Mouse (Mus musculus) midbrain, embryonic 14.5 days (tissue): Measurements from ENCODE around the gene Cntn2. TPM values are rescaled to one million over a fixed set of nuclear protein-coding genes. Genes with fewer than 3 reads are reported as not detected.

Experiments used
- ATAC-seq: fragments of 200-750 bp; cut with Nextera tagmentation; 2 replicates; pipeline ENCODE4 v1.8.0; 2017; ENCODE audit warnings: moderate number of reproducible peaks, moderate library complexity; ENCODE audit not compliant: low FRiP score, low TSS enrichment
- DNase-seq: peaks from one replicate; pipeline ENCODE4 v3.0.0-alpha.2; 2015
- H3K27ac ChIP-seq: fragments of 300-500 bp; sonication (generic); replicated peaks from 2 replicates; pipeline ENCODE4 v1.5.1; 2014; ENCODE audit warnings: mild to moderate bottlenecking, low read depth, low read length, moderate library complexity
- H3K27me3 ChIP-seq: fragments of 300-500 bp; sonication (generic); 2 replicates; pipeline ENCODE4 v1.6.1; 2014; ENCODE audit warnings: low read length, control low read depth, mixed read lengths; ENCODE audit not compliant: control insufficient read depth, insufficient read depth
- H3K36me3 ChIP-seq: fragments of 300-500 bp; sonication (generic); 2 replicates; pipeline ENCODE4 v1.6.1; 2014; ENCODE audit warnings: low read length, control low read depth; ENCODE audit not compliant: control insufficient read depth, insufficient read depth
- H3K4me1 ChIP-seq: fragments of 300-500 bp; sonication (generic); 2 replicates; pipeline ENCODE4 v1.6.1; 2014; ENCODE audit warnings: mild to moderate bottlenecking, antibody characterized with exemption, low read length, control low read depth; ENCODE audit not compliant: control insufficient read depth, insufficient read depth
- H3K4me2 ChIP-seq: fragments of 300-500 bp; sonication (generic); 2 replicates; pipeline ENCODE4 v1.6.1; 2014; ENCODE audit warnings: mild to moderate bottlenecking, low read length, moderate library complexity
- H3K4me3 ChIP-seq: fragments of 300-500 bp; sonication (generic); replicated peaks from 2 replicates; pipeline ENCODE4 v1.5.1; 2014; ENCODE audit warnings: low read depth, low read length
- H3K9ac ChIP-seq: fragments of 300-500 bp; sonication (generic); replicated peaks from 2 replicates; pipeline ENCODE4 v1.6.1; 2014; ENCODE audit warnings: mild to moderate bottlenecking, low read length, moderate library complexity
- H3K9me3 ChIP-seq: fragments of 300-500 bp; sonication (generic); 2 replicates; pipeline ENCODE4 v1.6.1; 2016; ENCODE audit warnings: low read length, control low read depth, mixed read lengths; ENCODE audit not compliant: control insufficient read depth
- WGBS: fragments of 180-500 bp; shearing (Covaris S2); extraction: QIAGEN DNeasy Blood & Tissue Kit; methylation state at CpG from one replicate; pipeline ENCODE4 v1.1.7; 2014; 5-methylcytosine and 5-hydroxymethylcytosine counted together
- polyA plus RNA-seq: library from polyadenylated mRNA; unstranded; fragments of >200 nt; fragmentation: Nextera tagmentation; extraction: Ambion mirVana; gene quantifications from 2 replicates; pipeline ENCODE4 v1.2.1, GENCODE M21; 2014

Cntn2 gene
- 36.9 and 65.3 TPM in 2 replicates for polyA plus RNA-seq

DNA sequence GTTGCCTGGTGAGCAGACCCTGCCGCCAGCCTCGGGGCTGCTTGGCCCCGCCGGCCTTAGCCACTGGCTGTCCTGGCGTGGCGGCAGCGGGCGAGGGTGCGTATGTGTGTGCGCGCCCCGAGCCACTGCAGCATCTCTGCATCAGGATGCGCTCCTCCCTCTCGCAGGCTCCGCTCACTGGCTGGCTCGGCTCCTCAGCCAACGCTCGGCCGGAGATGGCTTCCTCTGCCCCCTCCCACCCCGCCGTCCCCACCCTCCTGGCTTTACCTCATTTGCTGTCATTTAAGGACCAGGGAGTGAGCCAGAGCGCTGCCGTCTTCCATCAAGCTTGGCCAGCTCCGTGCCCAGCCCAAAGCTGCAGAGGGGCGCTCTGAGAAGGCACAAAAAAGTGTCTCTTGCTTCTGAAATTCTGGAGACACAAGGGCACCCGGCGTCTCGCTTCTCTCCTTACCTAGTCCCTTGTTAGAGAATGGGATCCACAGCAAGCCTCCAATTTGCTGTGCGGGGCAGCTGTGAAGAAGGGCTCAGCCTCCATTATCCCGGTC, at the start of gene Cntn2:
TSS of gene Cntn2 (minus strand) at position 495 of the 545 bp plus-strand sequence.
- peak within 1 kb of the TSS; percentile 75 for H3K4me2 ChIP-seq
- H3K36me3 ChIP-seq, result no peaks in the 10 kb centered on the region; the same call in 1 of the 2 replicates
- H3K9ac ChIP-seq, result peak within 1 kb of the TSS; percentile 74
- H3K27me3 ChIP-seq, result no peaks in the 10 kb centered on the region
- peak; percentile 89 for DNase-seq
- ATAC-seq, result peak; percentile 85
- WGBS, result under 1% methylated on average over 30 of the region's 30 CpGs
- H3K9me3 ChIP-seq, result no peaks in the 10 kb centered on the region
- peak within 1 kb of the TSS; percentile 49 for H3K4me3 ChIP-seq
- H3K27ac ChIP-seq, result peak within 1 kb of the TSS; percentile 82
- H3K4me1 ChIP-seq, result peaks cover 33% of the 10 kb centered on the region

- Histone ChIP-seq H3K9ac (no peak overlapping the region), H3K4me3 (no peak overlapping the region), H3K36me3 (peaks cover 20% of the 10 kb centered on the region), H3K27ac (no peak overlapping the region), H3K27me3 (no peaks in the 10 kb centered on the region), H3K4me2 (no peak overlapping the region), H3K4me1 (peaks cover 13% of the 10 kb centered on the region), H3K9me3 (no peaks in the 10 kb centered on the region)
- WGBS, result 86% methylated on average over 5 of the region's 5 CpGs
- DNase-seq, result no peak
- ATAC-seq, result no peak
These were observed 49.1 kb upstream of the Cntn2 start for GRCm38 (mm10) chr1:132592145-132592544.

DNA sequence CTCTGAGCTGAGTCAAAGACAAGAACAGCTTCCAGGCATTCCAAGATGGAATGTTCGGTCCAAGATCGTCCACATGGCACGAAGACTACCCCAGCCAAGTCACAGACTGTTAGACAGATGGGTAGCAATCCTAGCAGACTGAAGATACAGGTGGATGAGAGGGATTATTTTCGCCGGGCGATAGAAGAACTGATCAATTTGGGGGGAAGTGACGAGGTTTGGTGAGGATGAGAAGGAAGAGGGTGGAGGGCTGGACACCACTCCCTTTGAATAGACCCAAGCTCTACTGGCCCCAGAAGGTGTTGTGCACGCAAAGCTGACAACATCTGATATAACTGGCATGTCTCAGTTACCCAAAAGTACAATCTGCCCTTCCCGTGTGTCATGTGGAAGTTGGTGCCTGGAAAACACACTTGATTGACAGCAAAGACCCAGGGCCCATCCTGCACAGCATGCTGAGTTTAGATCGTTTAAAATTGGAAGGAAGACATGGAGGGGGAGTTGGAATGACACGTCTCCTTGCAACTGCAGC, 48.4 kb upstream of the Cntn2 start:
- Histone ChIP-seq H3K9me3 (no peaks in the 10 kb centered on the region), H3K27ac (no peak overlapping the region), H3K4me2 (no peak overlapping the region), H3K4me1 (peaks cover 20% of the 10 kb centered on the region), H3K36me3 (peaks cover 13% of the 10 kb centered on the region), H3K4me3 (no peak overlapping the region), H3K9ac (no peak overlapping the region), H3K27me3 (no peaks in the 10 kb centered on the region)
- ATAC-seq (no peak), DNase-seq (no peak)
- 83% methylated on average over 11 of the region's 11 CpGs for WGBS

- no peak overlapping the region for H3K4me3 ChIP-seq
- no peak for DNase-seq
- no peak overlapping the region for H3K4me2 ChIP-seq
- peaks cover 60% of the 10 kb centered on the region for H3K4me1 ChIP-seq
- 61% methylated on average over 15 of the region's 15 CpGs for WGBS
- H3K27ac ChIP-seq, result peak overlapping the region; percentile 95
- H3K9me3 ChIP-seq, result no peaks in the 10 kb centered on the region
- peaks cover 19% of the 10 kb centered on the region; the same call in 1 of the 2 replicates for H3K36me3 ChIP-seq
- H3K9ac ChIP-seq, result no peak overlapping the region
- H3K27me3 ChIP-seq, result no peaks in the 10 kb centered on the region
- ATAC-seq, result no peak
These were observed 43.7 kb upstream of the Cntn2 start for GRCm38 (mm10) chr1:132586679-132587201.

DNA sequence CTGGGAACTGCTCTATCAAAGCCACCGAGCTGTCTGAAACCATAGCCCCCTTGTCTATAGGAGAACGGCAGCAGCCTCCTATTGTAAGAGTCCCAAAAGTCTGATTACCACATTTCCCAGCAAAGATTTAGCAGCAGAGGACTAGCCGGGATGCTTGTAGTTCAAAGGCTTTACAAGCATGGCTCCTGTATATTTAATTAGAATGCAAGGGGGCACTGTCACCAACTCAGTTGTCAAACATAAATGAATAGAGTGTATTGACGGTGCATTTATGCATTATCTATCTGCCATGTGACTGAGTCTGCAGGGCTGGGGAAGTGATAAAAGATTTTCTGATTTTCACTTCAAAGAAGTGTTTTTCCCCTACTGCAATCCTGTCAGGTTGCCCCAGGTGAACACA, 42.3 kb upstream of the Cntn2 start:
- Histone ChIP-seq H3K4me2 (no peak overlapping the region), H3K27me3 (no peaks in the 10 kb centered on the region), H3K9ac (peak overlapping the region; percentile 12; the same call in 1 of the 2 replicates), H3K27ac (peak overlapping the region; percentile 95), H3K4me1 (peaks cover 72% of the 10 kb centered on the region), H3K9me3 (no peaks in the 10 kb centered on the region), H3K36me3 (peaks cover 20% of the 10 kb centered on the region; the same call in 1 of the 2 replicates), H3K4me3 (no peak overlapping the region)
- ATAC-seq, result peak; percentile 21; the same call in 1 of the 2 replicates
- DNase-seq, result peak; percentile 69
- 6% methylated on average over 4 of the region's 4 CpGs for WGBS

DNA sequence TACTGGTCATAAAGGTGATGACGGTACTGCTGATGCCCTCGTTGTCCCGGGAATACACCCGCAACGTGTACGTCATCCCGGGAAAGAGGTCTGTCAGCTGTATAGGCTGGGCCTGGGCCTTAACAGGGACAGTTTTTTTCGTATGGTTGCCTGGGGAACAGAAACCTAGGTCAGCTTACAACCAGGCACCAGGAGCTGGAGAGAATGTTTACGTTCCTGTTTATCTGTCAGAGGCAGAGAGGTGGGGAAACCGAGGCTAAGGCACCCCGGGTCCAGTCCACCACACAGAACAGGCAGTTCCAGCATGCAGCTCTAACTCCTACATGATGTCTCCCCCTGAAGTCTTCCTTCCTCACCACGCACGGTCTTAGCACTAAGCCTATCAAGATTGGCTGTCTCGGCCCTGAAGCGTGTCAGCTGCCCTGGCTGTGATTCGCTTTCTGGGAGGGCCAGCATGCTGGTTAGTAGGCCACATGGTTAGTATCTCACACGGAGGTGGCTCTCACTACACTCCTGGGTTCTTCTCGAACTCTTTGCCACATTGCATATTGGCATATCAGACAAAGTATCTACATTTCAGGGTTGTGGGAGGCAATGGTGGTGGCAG, 40.0 kb upstream of the Cntn2 start:
- Histone ChIP-seq H3K27me3 (no peaks in the 10 kb centered on the region), H3K36me3 (peaks cover 27% of the 10 kb centered on the region), H3K4me3 (no peak overlapping the region), H3K4me2 (peak overlapping the region; percentile 3; the same call in 1 of the 2 replicates), H3K9ac (peak overlapping the region; percentile 27), H3K9me3 (no peaks in the 10 kb centered on the region), H3K4me1 (peaks cover 81% of the 10 kb centered on the region), H3K27ac (peak overlapping the region; percentile 95)
- 41% methylated on average over 18 of the region's 18 CpGs for WGBS
- peak; percentile 37 for DNase-seq
- no peak for ATAC-seq

DNA sequence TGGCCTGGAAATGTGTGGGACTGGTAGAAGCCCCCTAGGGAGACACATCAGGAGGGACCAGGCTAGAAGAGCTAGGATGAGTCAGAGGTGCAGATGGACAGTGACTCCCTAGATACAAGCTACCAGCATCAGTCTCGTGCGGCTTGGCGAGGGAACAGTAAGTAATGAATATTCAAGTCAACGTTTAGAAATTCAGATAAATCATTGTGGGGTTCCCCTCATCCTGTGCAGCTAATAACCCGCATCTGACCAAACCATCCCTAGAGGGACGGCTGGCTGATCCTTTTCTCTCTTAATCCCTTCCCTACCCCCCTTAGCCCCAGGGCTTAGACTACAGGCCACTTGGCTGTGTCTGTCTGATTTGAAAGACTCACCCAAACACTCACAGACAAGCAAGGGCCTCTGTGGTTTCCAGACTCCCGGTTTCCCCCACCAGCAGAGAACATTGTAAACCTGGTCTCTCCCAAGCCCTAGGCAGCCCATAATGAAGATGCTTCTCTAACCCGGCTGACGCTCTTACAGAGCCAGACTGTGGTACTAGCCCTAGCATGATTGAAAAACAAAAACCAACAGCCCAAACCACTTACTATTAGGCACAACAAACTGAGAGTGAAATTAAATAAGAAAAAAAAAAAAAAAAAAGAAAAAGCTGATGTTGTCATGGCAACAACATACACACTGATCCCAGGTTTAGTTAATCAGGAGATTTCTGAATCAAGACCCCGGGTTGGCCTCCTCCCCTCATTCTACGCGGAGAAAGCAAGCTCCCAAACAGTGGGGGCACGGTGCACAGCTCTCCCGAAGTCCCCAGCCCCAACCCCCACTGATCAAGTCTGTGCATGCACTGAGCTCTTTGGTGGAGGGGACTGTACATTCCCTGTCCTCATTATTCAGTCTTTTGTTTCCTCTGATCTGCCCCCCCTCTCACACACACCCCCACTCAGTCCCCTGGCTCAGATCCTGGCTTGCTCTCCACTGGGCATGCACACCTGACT, 39.1 kb upstream of the Cntn2 start:
- Histone ChIP-seq H3K9me3 (no peaks in the 10 kb centered on the region), H3K36me3 (peaks cover 23% of the 10 kb centered on the region), H3K4me3 (no peak overlapping the region), H3K27ac (peak overlapping the region; percentile 95), H3K4me2 (peak overlapping the region; percentile 5), H3K27me3 (no peaks in the 10 kb centered on the region), H3K9ac (peak overlapping the region; percentile 27), H3K4me1 (peaks cover 75% of the 10 kb centered on the region)
- 2% methylated on average over 14 of the region's 14 CpGs for WGBS
- peak; percentile 86 for DNase-seq
- ATAC-seq, result peak; percentile 80

DNA sequence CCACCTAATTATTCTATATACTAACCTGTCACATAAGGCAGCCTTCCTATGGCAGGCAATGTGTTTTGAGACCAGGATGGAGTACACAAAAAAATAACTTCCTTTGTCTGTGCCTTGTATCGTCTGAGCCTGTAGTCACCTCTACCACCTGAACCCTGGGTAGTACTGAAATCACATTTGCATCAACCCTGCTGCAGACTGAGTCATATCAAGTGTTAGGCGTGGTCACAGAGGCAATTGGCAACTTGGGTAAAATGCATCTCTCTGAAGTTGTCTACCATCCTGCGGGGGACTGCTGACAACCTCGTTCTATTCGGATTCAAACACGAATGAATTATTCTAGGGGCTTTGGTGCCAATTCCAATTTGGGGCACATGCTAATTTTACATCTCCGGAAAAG, 37.0 kb upstream of the Cntn2 start:
- Histone ChIP-seq H3K27ac (no peak overlapping the region), H3K9ac (no peak overlapping the region), H3K36me3 (peaks cover 33% of the 10 kb centered on the region), H3K9me3 (no peaks in the 10 kb centered on the region), H3K4me1 (peaks cover 54% of the 10 kb centered on the region), H3K4me3 (no peak overlapping the region), H3K27me3 (no peaks in the 10 kb centered on the region), H3K4me2 (no peak overlapping the region)
- ATAC-seq (no peak), DNase-seq (no peak)
- WGBS, result 94% methylated on average over 7 of the region's 7 CpGs
